Mouse (Mus musculus) MEL (cell line): ENCODE data around the gene Slc23a3. TPM values are rescaled to one million over a fixed set of nuclear protein-coding genes. Genes with fewer than 3 reads are reported as not detected.

Experiments used
- DNase-seq: peaks from one replicate; pipeline ENCODE4 v3.0.0; 2011; ENCODE audit warnings: low read depth, low spot score
- H3K27ac ChIP-seq: 2 replicates; pipeline ENCODE4 v1.5.1; 2012; ENCODE audit warnings: low read depth, mild to moderate bottlenecking, control low read depth, low read length, moderate library complexity; ENCODE audit not compliant: control insufficient read depth
- H3K27me3 ChIP-seq, 2 experiments: fragments of 150-350 bp in 1 of 2; sonication (generic) in 1 of 2; 2 replicates each; pipeline ENCODE4 v1.6.1; 2012; ENCODE audit warnings: low read length in 2 of 2, mild to moderate bottlenecking in 2 of 2, improper control_type of control experiment in 1 of 2, moderate library complexity in 1 of 2; ENCODE audit not compliant: insufficient read depth in 2 of 2, control insufficient read depth in 1 of 2
- H3K36me3 ChIP-seq, 2 experiments: 2 replicates each; pipeline ENCODE4 v1.6.1; 2012 to 2014; ENCODE audit warnings: low read length in 2 of 2, improper control_type of control experiment in 1 of 2, inconsistent platforms in 1 of 2, mild to moderate bottlenecking in 1 of 2; ENCODE audit not compliant: insufficient read depth in 2 of 2, control insufficient read depth in 1 of 2
- H3K4me1 ChIP-seq, 2 experiments: fragments of 150-350 bp in 1 of 2; sonication (generic) in 1 of 2; 2 replicates each; pipeline ENCODE4 v1.6.1; 2012; ENCODE audit warnings: low read length in 2 of 2, improper control_type of control experiment in 1 of 2, mild to moderate bottlenecking in 1 of 2; ENCODE audit not compliant: insufficient read depth in 2 of 2, control insufficient read depth in 1 of 2
- H3K4me3 ChIP-seq, 2 experiments: fragments of 150-350 bp in 1 of 2; sonication (generic) in 1 of 2; 2 replicates each; pipeline ENCODE4 v1.5.1; 2012; ENCODE audit warnings: low read depth in 2 of 2, low read length in 2 of 2, mild to moderate bottlenecking in 2 of 2, moderate library complexity in 2 of 2, control low read depth in 1 of 2, improper control_type of control experiment in 1 of 2; ENCODE audit not compliant: control insufficient read depth in 1 of 2, insufficient read depth in 1 of 2
- H3K79me2 ChIP-seq: 2 replicates; pipeline ENCODE4 v1.6.1; 2012; ENCODE audit warnings: mild to moderate bottlenecking, low read length, moderate library complexity; ENCODE audit not compliant: control insufficient read depth, poor library complexity, insufficient read depth
- H3K9ac ChIP-seq: 2 replicates; pipeline ENCODE4 v1.6.1; 2012; ENCODE audit warnings: low read depth, mild to moderate bottlenecking, control low read depth, low read length, moderate library complexity; ENCODE audit not compliant: control insufficient read depth, poor library complexity, severe bottlenecking
- H3K9me3 ChIP-seq: fragments of 150-350 bp; sonication (generic); replicated peaks from 2 replicates; pipeline ENCODE4 v1.6.1; 2012; ENCODE audit warnings: mild to moderate bottlenecking, low read length, improper control_type of control experiment, moderate library complexity; ENCODE audit not compliant: insufficient read depth
- CHD1 ChIP-seq: IDR thresholded peaks from 2 replicates; pipeline ENCODE4 v1.6.1; 2012; ENCODE audit warnings: low read depth, mild to moderate bottlenecking, inconsistent platforms, low read length, improper control_type of control experiment
- E2F4 ChIP-seq: IDR thresholded peaks from 2 replicates; pipeline ENCODE4 v1.6.1; 2011; ENCODE audit warnings: low read depth, low read length, improper control_type of control experiment, borderline replicate concordance
- ELF1 ChIP-seq: IDR thresholded peaks from 2 replicates; pipeline ENCODE4 v1.6.1; 2014; ENCODE audit warnings: low read depth, mild to moderate bottlenecking, inconsistent platforms, low read length, improper control_type of control experiment, moderate library complexity
- ETS1 ChIP-seq: IDR thresholded peaks from 2 replicates; pipeline ENCODE4 v1.6.1; 2012; ENCODE audit warnings: low read depth, mild to moderate bottlenecking, inconsistent platforms, low read length, improper control_type of control experiment, moderate library complexity
- GABPA ChIP-seq: IDR thresholded peaks from 2 replicates; pipeline ENCODE4 v1.6.1; 2012; ENCODE audit warnings: low read depth, mild to moderate bottlenecking, inconsistent platforms, low read length, improper control_type of control experiment, moderate library complexity
- GATA1 ChIP-seq: IDR thresholded peaks from 2 replicates; pipeline ENCODE4 v1.6.1; 2011; ENCODE audit warnings: low read depth, low read length, improper control_type of control experiment
- HCFC1 ChIP-seq: IDR thresholded peaks from 2 replicates; pipeline ENCODE4 v1.6.1; 2012; ENCODE audit warnings: low read depth, mild to moderate bottlenecking, inconsistent platforms, low read length, improper control_type of control experiment, moderate library complexity
- JUND ChIP-seq: IDR thresholded peaks from 2 replicates; pipeline ENCODE4 v1.6.1; 2011; ENCODE audit warnings: low read depth, mild to moderate bottlenecking, improper control_type of control experiment, low read length
- KAT2A ChIP-seq: conservative IDR thresholded peaks from 2 replicates; pipeline ENCODE4 v1.6.1; 2012; ENCODE audit warnings: low read depth, low read length, improper control_type of control experiment, inconsistent platforms
- MAFK ChIP-seq: IDR thresholded peaks from 2 replicates; pipeline ENCODE4 v1.6.1; 2011; ENCODE audit warnings: low read depth, mild to moderate bottlenecking, low read length, improper control_type of control experiment, borderline replicate concordance
- MAX ChIP-seq: IDR thresholded peaks from 2 replicates; pipeline ENCODE4 v1.6.1; 2011; ENCODE audit warnings: low read length, improper control_type of control experiment
- MAZ ChIP-seq: IDR thresholded peaks from 2 replicates; pipeline ENCODE4 v1.6.1; 2012; ENCODE audit warnings: low read depth, mild to moderate bottlenecking, inconsistent platforms, low read length, improper control_type of control experiment
- MEF2A ChIP-seq: IDR thresholded peaks from 2 replicates; pipeline ENCODE4 v1.6.1; 2014; ENCODE audit warnings: low read depth, mild to moderate bottlenecking, inconsistent platforms, low read length, improper control_type of control experiment; ENCODE audit not compliant: poor library complexity, insufficient replicate concordance, severe bottlenecking; ENCODE audit errors: extremely low read depth
- MXI1 ChIP-seq: IDR thresholded peaks from 2 replicates; pipeline ENCODE4 v1.6.1; 2011; ENCODE audit warnings: mild to moderate bottlenecking, low read depth, low read length, improper control_type of control experiment
- MYB ChIP-seq: IDR thresholded peaks from 2 replicates; pipeline ENCODE4 v1.6.1; 2011; ENCODE audit warnings: mild to moderate bottlenecking, low read depth, low read length, improper control_type of control experiment
- MYC ChIP-seq: IDR thresholded peaks from 2 replicates; pipeline ENCODE4 v1.6.1; 2011; ENCODE audit warnings: low read depth, mild to moderate bottlenecking, low read length, improper control_type of control experiment, moderate library complexity
- NELFE ChIP-seq: IDR thresholded peaks from 2 replicates; pipeline ENCODE4 v1.6.1; 2011; ENCODE audit warnings: low read depth, low read length, improper control_type of control experiment
- NRF1 ChIP-seq: IDR thresholded peaks from 2 replicates; pipeline ENCODE4 v1.6.1; 2014; ENCODE audit warnings: low read depth, mild to moderate bottlenecking, inconsistent platforms, low read length, improper control_type of control experiment, moderate library complexity; ENCODE audit not compliant: poor library complexity, insufficient read depth, severe bottlenecking
- POLR2A ChIP-seq, 2 experiments: IDR thresholded peaks; 2 replicates each; pipeline ENCODE4 v1.6.1; 2011 to 2012; ENCODE audit warnings: low read length in 2 of 2, mild to moderate bottlenecking in 2 of 2, control low read depth in 1 of 2, improper control_type of control experiment in 1 of 2, low read depth in 1 of 2, moderate library complexity in 1 of 2; ENCODE audit not compliant: control insufficient read depth in 1 of 2, insufficient read depth in 1 of 2, poor library complexity in 1 of 2
- POLR2AphosphoS2 ChIP-seq: IDR thresholded peaks from 2 replicates; pipeline ENCODE4 v1.6.1; 2011; ENCODE audit warnings: low read length, improper control_type of control experiment
- POLR2AphosphoS5 ChIP-seq: IDR thresholded peaks from 2 replicates; pipeline ENCODE4 v1.6.1; 2012; ENCODE audit warnings: low read depth, borderline replicate concordance, mild to moderate bottlenecking, inconsistent platforms, low read length, moderate library complexity, mixed read lengths
- RCOR1 ChIP-seq: IDR thresholded peaks from 2 replicates; pipeline ENCODE4 v1.6.1; 2012; ENCODE audit warnings: low read depth, mild to moderate bottlenecking, inconsistent platforms, low read length, improper control_type of control experiment
- SIN3A ChIP-seq: IDR thresholded peaks from 2 replicates; pipeline ENCODE4 v1.6.1; 2012; ENCODE audit warnings: low read length, improper control_type of control experiment, inconsistent platforms
- SMC3 ChIP-seq: IDR thresholded peaks from 2 replicates; pipeline ENCODE4 v1.6.1; 2011; ENCODE audit warnings: low read depth, low read length, improper control_type of control experiment
- TBP ChIP-seq: IDR thresholded peaks from 2 replicates; pipeline ENCODE4 v1.8.0; 2011; ENCODE audit warnings: low read depth, low read length, improper control_type of control experiment
- TCF12 ChIP-seq: IDR thresholded peaks from 2 replicates; pipeline ENCODE4 v1.6.1; 2014; ENCODE audit warnings: low read depth, mild to moderate bottlenecking, inconsistent platforms, low read length, improper control_type of control experiment, moderate library complexity
- USF1 ChIP-seq: IDR thresholded peaks from 2 replicates; pipeline ENCODE4 v1.6.1; 2014; ENCODE audit warnings: low read depth, mild to moderate bottlenecking, inconsistent platforms, low read length, improper control_type of control experiment, moderate library complexity
- USF2 ChIP-seq, 2 experiments: IDR thresholded peaks; 2 replicates each; pipeline ENCODE4 v1.6.1; 2011 to 2012; ENCODE audit warnings: improper control_type of control experiment in 2 of 2, low read length in 2 of 2, borderline replicate concordance in 1 of 2, inconsistent platforms in 1 of 2, low read depth in 1 of 2, mild to moderate bottlenecking in 1 of 2; ENCODE audit not compliant: insufficient read depth in 1 of 2
- ZC3H11A ChIP-seq: IDR thresholded peaks from 2 replicates; pipeline ENCODE4 v1.6.1; 2012; ENCODE audit warnings: low read depth, mild to moderate bottlenecking, inconsistent platforms, low read length, improper control_type of control experiment
- ZMIZ1 ChIP-seq: IDR thresholded peaks from 2 replicates; pipeline ENCODE4 v1.6.1; 2012; ENCODE audit warnings: low read depth, mild to moderate bottlenecking, inconsistent platforms, low read length, improper control_type of control experiment, moderate library complexity
- ZNF384 ChIP-seq: IDR thresholded peaks from 2 replicates; pipeline ENCODE4 v1.6.1; 2012; ENCODE audit warnings: low read depth, mild to moderate bottlenecking, inconsistent platforms, low read length, improper control_type of control experiment
- polyA plus RNA-seq, 2 experiments: library from polyadenylated mRNA; stranded (reverse) in 1 of 2; unstranded in 1 of 2; fragments of >175 nt in 1 of 2; fragments of >200 nt in 1 of 2; gene quantifications; 2 replicates each; pipeline versions ENCODE4 v1.2.1 to v1.2.4; 2012; ENCODE audit warnings: low replicate concordance in 2 of 2, low read depth in 1 of 2; ENCODE audit not compliant: insufficient read length in 2 of 2, insufficient read depth in 1 of 2, missing spikeins in 1 of 2
- total RNA-seq: library from RNA; depleted of rRNA; stranded (reverse); fragments of 300-350 nt; gene quantifications from 2 replicates; pipeline ENCODE4 v1.2.3, GENCODE M21; 2012

Gene Slc23a3
- total and polyA plus RNA-seq, 3 experiments, result 0.08 to 0.15 TPM; not detected in 1

DNA sequence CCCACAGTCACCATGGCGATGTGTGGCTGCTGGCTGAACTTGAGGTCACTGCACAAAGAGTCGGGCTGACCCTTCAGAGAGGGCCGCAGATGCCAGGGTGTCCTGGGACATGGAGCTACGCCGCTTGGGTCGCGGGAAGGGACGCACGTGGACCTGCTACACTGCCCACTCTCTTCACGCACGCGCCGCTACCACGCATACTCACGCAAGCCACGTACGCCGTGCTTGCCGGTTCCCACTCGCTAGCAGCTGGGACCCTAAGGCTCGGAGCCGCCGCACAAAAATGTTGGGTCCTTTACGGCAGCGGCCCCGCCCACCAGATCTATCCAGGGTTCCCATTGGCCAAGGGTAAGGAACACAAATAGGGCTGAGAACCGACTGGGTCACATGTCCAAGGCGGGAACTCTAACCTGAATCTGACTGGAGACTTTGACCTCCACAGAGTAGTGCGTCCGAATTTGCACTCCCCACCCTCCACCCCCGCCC is 46.5 kb upstream of the Slc23a3 start, which contains the start of gene Abcb6:
Abcb6 (minus strand) TSS at position 288 of the 486 bp plus-strand sequence.
- Histone ChIP-seq H3K79me2 (peaks cover 14% of the 10 kb centered on the region), H3K27me3 (no peaks in the 10 kb centered on the region), H3K4me1 (peaks cover 2 to 10% of the 10 kb centered on the region in 2 experiments; a peak in 3 of 4 replicates), H3K36me3 (peaks cover 0 to 11% of the 10 kb centered on the region in 2 experiments; a peak in 3 of 4 replicates), H3K27ac (peak within 1 kb of the TSS; percentile 78), H3K9ac (peak within 1 kb of the TSS; percentile 77), H3K4me3 (peak within 1 kb of the TSS; percentile 69 to 84), H3K9me3 (no peaks in the 10 kb centered on the region)
- DNase-seq, result peak; percentile 97
- TF ChIP-seq POLR2AphosphoS5 (peak; percentile 71; the same call in 1 of the 2 replicates), TBP (peak; percentile 64; the same call in 1 of the 2 replicates), NELFE (peak; percentile 69), ETS1 (peak; percentile 33), POLR2A (IDR thresholded peaks at IDR 0.05; ENCODE audit: control insufficient read depth in 1 of 2, insufficient read depth in 1 of 2, low read depth in 1 of 2, low read length in 2 of 2, poor library complexity in 1 of 2) (peak; percentile 56 to 75; a peak in 3 of 4 replicates), SIN3A (peak; percentile 70), RCOR1 (no peak), E2F4 (peak; percentile 68; the same call in 1 of the 2 replicates), MXI1 (peak; percentile 94), USF1 (peak; percentile 96), MEF2A (no peak), MAFK (no peak), TCF12 (peak; percentile 20; the same call in 1 of the 2 replicates), JUND (no peak), USF2 (IDR thresholded peaks at IDR 0.05; ENCODE audit: borderline replicate concordance in 1 of 2, insufficient read depth in 1 of 2, low read depth in 1 of 2, low read length in 2 of 2) (peak in 1 of 2 experiments; percentile 80; a peak in 2 of 4 replicates), MAX (peak; percentile 89), ELF1 (0 out of 2 replicates have a peak, but pooled peaks have one; percentile 40), MAZ (no peak), POLR2AphosphoS2 (peak; percentile 29; the same call in 1 of the 2 replicates), ZNF384 (0 out of 2 replicates have a peak, but pooled peaks have one; percentile 36), ZC3H11A (no peak), HCFC1 (peak; percentile 79), ZMIZ1 (peak; percentile 70), NRF1 (peak; percentile 68), SMC3 (no peak), CHD1 (no peak), GABPA (no peak), GATA1 (no peak), MYC (peak; percentile 85), MYB (no peak), KAT2A (0 out of 2 replicates have a peak, but pooled peaks have one; percentile 48)
